Mouse (Mus musculus): ENCODE results near the gene Inpp1. TPM values are rescaled to one million over a fixed set of nuclear protein-coding genes. Genes with fewer than 3 reads are reported as not detected.
"Not testable (repeated sequence)": the region's sequence is repeated elsewhere in the genome, so short reads cannot be mapped to it uniquely, and the experiment has no call there.

The Inpp1 gene
- polyA plus RNA-seq (2015; fragmentation: Nextera tagmentation; extraction: Ambion mirVana): 5.3 and 5.6 TPM in 2 replicates

- Histone ChIP-seq H3K27me3 (ENCODE audit: control insufficient read depth, insufficient read depth, low read depth, low read length) (no peaks in the 10 kb centered on the region), H3K4me2 (ENCODE audit: low read depth, low read length) (peak within 1 kb of the TSS; percentile 72), H3K9ac (ENCODE audit: low read depth, low read length) (peak within 1 kb of the TSS; percentile 65), H3K27ac (ENCODE audit: low read length) (peak within 1 kb of the TSS; percentile 72), H3K4me3 (ENCODE audit: low read depth, low read length) (peak within 1 kb of the TSS; percentile 70), H3K9me3 (replicated peaks; ENCODE audit: control insufficient read depth, low read length) (no peaks in the 10 kb centered on the region), H3K4me1 (ENCODE audit: control insufficient read depth, low read depth, low read length) (no peaks in the 10 kb centered on the region; the same call in 1 of the 2 replicates), H3K36me3 (ENCODE audit: control insufficient read depth, insufficient read depth) (no peaks in the 10 kb centered on the region)
- WGBS (ENCODE audit: insufficient replicate concordance): under 1% methylated on average over 59 of the region's 59 CpGs
- peak; percentile 81 for ATAC-seq (ENCODE audit: low read depth)
Observed at GRCm38 (mm10) chr1:52816910-52817812, at the start of gene Inpp1. TSS of gene Inpp1 (minus strand) at chr1:52817688.

- WGBS (ENCODE audit: insufficient replicate concordance): 40% methylated on average over 3 of the region's 3 CpGs
- no peak for ATAC-seq (ENCODE audit: low read depth)
Observed at GRCm38 (mm10) chr1:52866007-52866406, 48.5 kb upstream of the Inpp1 start.

GRCm38 (mm10) chr1:52864220-52864619 is 46.7 kb upstream of the Inpp1 start:
- H3K4me1 ChIP-seq (ENCODE audit: control insufficient read depth, low read depth, low read length): no peaks in the 10 kb centered on the region
- no peak overlapping the region for H3K9ac ChIP-seq (ENCODE audit: low read depth, low read length)
- H3K36me3 ChIP-seq (ENCODE audit: control insufficient read depth, insufficient read depth): no peaks in the 10 kb centered on the region
- H3K4me3 ChIP-seq (ENCODE audit: low read depth, low read length): no peak overlapping the region
- H3K27me3 ChIP-seq (ENCODE audit: control insufficient read depth, insufficient read depth, low read depth, low read length): no peaks in the 10 kb centered on the region
- ATAC-seq (ENCODE audit: low read depth): no peak
- 75% methylated on average over 1 of the region's 1 CpGs for WGBS (ENCODE audit: insufficient replicate concordance)
- H3K27ac ChIP-seq (ENCODE audit: low read length): no peak overlapping the region
- no peak overlapping the region for H3K4me2 ChIP-seq (ENCODE audit: low read depth, low read length)
- no peaks in the 10 kb centered on the region for H3K9me3 ChIP-seq (replicated peaks; ENCODE audit: control insufficient read depth, low read length)

More at GRCm38 (mm10) chr1:52866007-52866406, 48.5 kb upstream of the Inpp1 start:
- no peaks in the 10 kb centered on the region for H3K4me1 ChIP-seq (ENCODE audit: control insufficient read depth, low read depth, low read length)
- H3K4me2 ChIP-seq (ENCODE audit: low read depth, low read length): no peak overlapping the region
- no peak overlapping the region for H3K9ac ChIP-seq (ENCODE audit: low read depth, low read length)
- no peak overlapping the region for H3K27ac ChIP-seq (ENCODE audit: low read length)
- H3K4me3 ChIP-seq (ENCODE audit: low read depth, low read length): no peak overlapping the region
- H3K27me3 ChIP-seq (ENCODE audit: control insufficient read depth, insufficient read depth, low read depth, low read length): no peaks in the 10 kb centered on the region
- no peaks in the 10 kb centered on the region for H3K9me3 ChIP-seq (replicated peaks; ENCODE audit: control insufficient read depth, low read length)
- no peaks in the 10 kb centered on the region for H3K36me3 ChIP-seq (ENCODE audit: control insufficient read depth, insufficient read depth)

- ATAC-seq (ENCODE audit: low read depth): no peak
- Histone ChIP-seq H3K9me3 (replicated peaks; ENCODE audit: control insufficient read depth, low read length) (no peaks in the 10 kb centered on the region), H3K4me1 (ENCODE audit: control insufficient read depth, low read depth, low read length) (no peaks in the 10 kb centered on the region), H3K27me3 (ENCODE audit: control insufficient read depth, insufficient read depth, low read depth, low read length) (no peaks in the 10 kb centered on the region), H3K9ac (ENCODE audit: low read depth, low read length) (no peak overlapping the region), H3K4me3 (ENCODE audit: low read depth, low read length) (no peak overlapping the region), H3K4me2 (ENCODE audit: low read depth, low read length) (no peak overlapping the region), H3K27ac (ENCODE audit: low read length) (no peak overlapping the region), H3K36me3 (ENCODE audit: control insufficient read depth, insufficient read depth) (no peaks in the 10 kb centered on the region)
- WGBS (ENCODE audit: insufficient replicate concordance): 73% methylated on average over 7 of the region's 7 CpGs
Observed at GRCm38 (mm10) chr1:52855904-52856601, 38.6 kb upstream of the Inpp1 start.

GRCm38 (mm10) chr1:52854029-52854428 is 36.5 kb upstream of the Inpp1 start:
- not testable (repeated sequence) for H3K9me3 ChIP-seq (replicated peaks; ENCODE audit: control insufficient read depth, low read length); H3K4me1 ChIP-seq (ENCODE audit: control insufficient read depth, low read depth, low read length); H3K27me3 ChIP-seq (ENCODE audit: control insufficient read depth, insufficient read depth, low read depth, low read length); ATAC-seq (ENCODE audit: low read depth); H3K4me2 ChIP-seq (ENCODE audit: low read depth, low read length); H3K4me3 ChIP-seq (ENCODE audit: low read depth, low read length); H3K27ac ChIP-seq (ENCODE audit: low read length); H3K36me3 ChIP-seq (ENCODE audit: control insufficient read depth, insufficient read depth); H3K9ac ChIP-seq (ENCODE audit: low read depth, low read length)
- WGBS (ENCODE audit: insufficient replicate concordance): no CpG with 5 or more reads among the region's 1 CpGs

- ATAC-seq (ENCODE audit: low read depth): no peak
- Histone ChIP-seq H3K4me2 (ENCODE audit: low read depth, low read length) (no peak overlapping the region), H3K36me3 (ENCODE audit: control insufficient read depth, insufficient read depth) (no peaks in the 10 kb centered on the region), H3K4me1 (ENCODE audit: control insufficient read depth, low read depth, low read length) (peaks cover 8% of the 10 kb centered on the region), H3K9me3 (replicated peaks; ENCODE audit: control insufficient read depth, low read length) (no peaks in the 10 kb centered on the region), H3K27ac (ENCODE audit: low read length) (no peak overlapping the region), H3K9ac (ENCODE audit: low read depth, low read length) (no peak overlapping the region), H3K4me3 (ENCODE audit: low read depth, low read length) (no peak overlapping the region), H3K27me3 (ENCODE audit: control insufficient read depth, insufficient read depth, low read depth, low read length) (no peaks in the 10 kb centered on the region)
- WGBS (ENCODE audit: insufficient replicate concordance): 63% methylated on average over 4 of the region's 4 CpGs
Observed at GRCm38 (mm10) chr1:52849422-52849821, 31.9 kb upstream of the Inpp1 start.

- Histone ChIP-seq H3K9me3 (replicated peaks; ENCODE audit: control insufficient read depth, low read length) (no peaks in the 10 kb centered on the region), H3K27ac (ENCODE audit: low read length) (no peak overlapping the region), H3K4me2 (ENCODE audit: low read depth, low read length) (no peak overlapping the region), H3K9ac (ENCODE audit: low read depth, low read length) (no peak overlapping the region), H3K4me3 (ENCODE audit: low read depth, low read length) (no peak overlapping the region), H3K4me1 (ENCODE audit: control insufficient read depth, low read depth, low read length) (peaks cover 12% of the 10 kb centered on the region), H3K27me3 (ENCODE audit: control insufficient read depth, insufficient read depth, low read depth, low read length) (no peaks in the 10 kb centered on the region), H3K36me3 (ENCODE audit: control insufficient read depth, insufficient read depth) (no peaks in the 10 kb centered on the region)
- 83% methylated on average over 4 of the region's 4 CpGs for WGBS (ENCODE audit: insufficient replicate concordance)
- no peak for ATAC-seq (ENCODE audit: low read depth)
Observed at GRCm38 (mm10) chr1:52846556-52846955, 29.1 kb upstream of the Inpp1 start.

GRCm38 (mm10) chr1:52844782-52845665 is 27.5 kb upstream of the Inpp1 start, which contains the start of gene Hibch:
TSS of gene Hibch (plus strand) at chr1:52844929.
- H3K9me3 ChIP-seq (replicated peaks; ENCODE audit: control insufficient read depth, low read length): no peaks in the 10 kb centered on the region
- under 1% methylated on average over 45 of the region's 45 CpGs for WGBS (ENCODE audit: insufficient replicate concordance)
- H3K9ac ChIP-seq (ENCODE audit: low read depth, low read length): peak within 1 kb of the TSS; percentile 84
- H3K36me3 ChIP-seq (ENCODE audit: control insufficient read depth, insufficient read depth): no peaks in the 10 kb centered on the region
- no peaks in the 10 kb centered on the region for H3K27me3 ChIP-seq (ENCODE audit: control insufficient read depth, insufficient read depth, low read depth, low read length)
- H3K27ac ChIP-seq (ENCODE audit: low read length): peak within 1 kb of the TSS; percentile 78
- peak; percentile 100 for ATAC-seq (ENCODE audit: low read depth)
- H3K4me1 ChIP-seq (ENCODE audit: control insufficient read depth, low read depth, low read length): peaks cover 12% of the 10 kb centered on the region
- peak within 1 kb of the TSS; percentile 85 for H3K4me2 ChIP-seq (ENCODE audit: low read depth, low read length)
- H3K4me3 ChIP-seq (ENCODE audit: low read depth, low read length): peak within 1 kb of the TSS; percentile 75
